Mouse (Mus musculus): ENCODE measurements around the gene Ubn2.
A peak's percentile ranks its signal among the peaks of the same experiment; 100 is the strongest.
"Not testable (repeated sequence)": the region's sequence is repeated elsewhere in the genome, so short reads cannot be mapped to it uniquely, and the experiment has no call there.

Ubn2 gene

DNA sequence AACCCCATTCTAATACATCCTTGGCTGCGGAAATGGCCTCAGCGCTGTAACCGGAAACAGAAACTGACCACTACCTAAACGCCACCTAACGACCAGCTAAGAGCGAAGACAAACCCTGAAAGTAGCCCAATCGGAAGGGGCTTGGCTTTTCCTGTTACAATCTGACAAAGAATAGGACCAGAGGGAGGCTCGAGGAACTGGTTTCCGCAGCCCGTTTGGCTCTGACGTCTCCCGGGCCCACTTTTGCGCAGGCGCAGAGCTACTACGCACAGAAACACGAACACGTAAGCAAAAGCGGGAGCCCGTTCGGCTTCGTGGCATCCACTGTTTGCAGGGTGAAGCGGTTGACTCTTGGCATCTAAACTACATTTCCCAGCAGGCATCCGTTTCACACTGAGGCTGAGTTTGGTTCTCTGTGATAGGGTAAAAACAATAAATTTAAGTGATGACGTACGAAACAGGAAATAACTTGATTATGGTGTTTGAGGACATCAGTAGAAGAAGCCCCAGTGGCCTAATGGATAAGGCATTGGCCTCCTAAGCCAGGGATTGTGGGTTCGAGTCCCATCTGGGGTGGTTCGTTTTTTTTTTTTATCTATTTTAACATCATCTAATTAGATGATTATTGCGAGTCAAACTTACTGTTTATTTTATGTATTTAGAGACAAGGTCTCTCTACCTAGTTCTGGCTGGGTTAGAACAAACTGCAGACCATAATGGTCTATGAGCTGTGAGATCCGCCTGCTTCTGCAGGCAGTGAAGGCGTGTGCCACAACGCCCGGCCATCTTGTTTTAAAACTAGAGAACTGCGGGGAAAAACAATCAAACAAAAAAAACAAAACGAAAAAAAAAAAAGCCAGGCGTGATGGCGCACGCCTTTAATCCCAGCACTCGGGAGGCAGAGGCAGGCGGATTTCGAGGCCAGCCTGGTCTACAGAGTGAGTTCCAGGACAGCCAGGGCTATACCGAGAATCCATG is 100.0 kb downstream of the Ubn2 start, which contains the start of gene Fmc1:
Gene Fmc1, plus strand, starts transcription at position 75 of the 978 bp plus-strand sequence.
- DNase-seq (ENCODE audit: low spot score in 2 of 2): peak; percentile 99

DNA sequence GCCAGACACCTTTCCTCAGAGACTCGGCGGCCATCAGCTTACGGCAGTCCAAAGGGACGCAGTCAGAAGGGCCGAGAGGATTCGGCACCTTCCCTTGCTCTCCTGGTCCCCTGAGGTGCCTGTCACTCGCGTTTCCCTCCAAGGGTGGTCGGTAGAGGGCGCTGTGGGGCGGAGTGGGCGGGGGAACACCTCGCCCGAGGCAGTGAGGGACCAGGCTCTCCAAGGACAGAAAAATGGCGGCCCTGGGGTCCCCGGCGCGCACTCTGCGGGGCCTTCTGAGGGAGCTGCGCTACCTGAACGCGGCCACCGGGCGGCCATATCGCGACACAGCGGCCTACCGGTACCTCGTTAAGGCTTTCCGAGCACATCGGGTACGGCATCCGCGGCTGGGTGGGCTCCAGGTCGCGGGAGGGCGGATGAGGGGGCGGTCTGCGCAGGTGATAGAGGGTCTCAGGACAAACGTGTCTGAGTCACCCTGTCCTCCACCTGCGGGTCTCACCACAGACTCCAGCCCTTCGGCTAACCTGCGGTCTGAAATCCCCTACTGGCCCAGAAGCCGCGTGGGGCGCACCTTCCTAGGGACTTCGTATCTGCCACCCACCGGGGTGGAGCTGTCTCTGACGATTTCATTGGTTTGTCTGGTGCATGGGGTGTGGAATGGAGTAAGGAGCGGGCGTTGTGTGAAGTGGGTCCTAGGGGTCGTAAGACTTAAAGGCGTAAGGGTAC is 101.1 kb downstream of the Ubn2 start:
- DNase-seq (ENCODE audit: low spot score in 2 of 2): peak; percentile 85 to 86

- peak in 1 of 2 experiments; percentile 18 for DNase-seq (ENCODE audit: low spot score in 2 of 2)
Measured at GRCm38 (mm10) chr6:38535366-38535690, 101.6 kb downstream of the Ubn2 start.

DNA sequence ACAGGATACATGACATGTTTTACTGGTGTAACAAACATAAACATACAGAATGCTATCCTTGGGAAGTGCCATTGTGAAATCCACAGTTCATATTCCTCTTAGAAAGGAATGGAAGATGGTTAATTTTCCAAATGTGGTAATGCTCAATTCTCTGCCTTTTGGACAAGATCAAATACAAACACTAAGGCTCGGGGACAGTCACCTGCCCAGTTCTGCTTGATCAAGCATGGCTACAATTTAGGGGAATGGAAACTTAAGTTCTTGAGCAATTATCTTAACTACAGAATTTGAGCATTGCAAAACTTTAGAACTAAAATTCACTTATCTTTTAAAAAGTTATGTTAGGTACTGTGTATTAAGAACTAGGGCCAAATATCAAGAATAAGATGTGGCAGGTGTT is 102.0 kb downstream of the Ubn2 start:
- DNase-seq (ENCODE audit: low spot score in 2 of 2): no peak

- DNase-seq (ENCODE audit: low spot score in 2 of 2): not testable (repeated sequence)
Measured at GRCm38 (mm10) chr6:38544141-38544540, 110.4 kb downstream of the Ubn2 start.

GRCm38 (mm10) chr6:38547005-38547404 is 113.3 kb downstream of the Ubn2 start:
- not testable (repeated sequence) for DNase-seq (ENCODE audit: low spot score in 2 of 2)

- no peak for DNase-seq (ENCODE audit: low spot score in 2 of 2)
Measured at GRCm38 (mm10) chr6:38547707-38548106, 114.0 kb downstream of the Ubn2 start.

- DNase-seq (ENCODE audit: low spot score in 2 of 2): not testable (repeated sequence)
Measured at GRCm38 (mm10) chr6:38548595-38548994, 114.8 kb downstream of the Ubn2 start.

DNA sequence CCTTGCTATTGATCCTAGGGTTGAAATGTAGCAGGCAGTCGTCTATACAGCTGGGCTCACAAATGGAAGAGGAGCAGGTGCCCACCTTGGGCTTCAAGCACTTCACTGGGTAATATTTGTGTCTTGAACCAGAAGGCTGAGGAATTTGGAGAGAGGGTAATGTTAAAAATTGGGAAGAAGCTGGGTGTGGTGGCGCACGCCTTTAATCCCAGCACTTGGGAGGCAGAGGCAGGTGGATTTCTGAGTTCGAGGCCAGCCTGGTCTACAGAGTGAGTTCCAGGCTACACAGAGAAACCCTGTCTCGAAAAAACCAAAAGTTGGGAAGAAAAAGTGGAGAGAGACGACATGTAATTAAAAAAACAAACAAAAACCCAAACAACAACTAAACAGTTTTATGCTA is 116.1 kb downstream of the Ubn2 start:
- not testable (repeated sequence) for DNase-seq (ENCODE audit: low spot score in 2 of 2)

DNA sequence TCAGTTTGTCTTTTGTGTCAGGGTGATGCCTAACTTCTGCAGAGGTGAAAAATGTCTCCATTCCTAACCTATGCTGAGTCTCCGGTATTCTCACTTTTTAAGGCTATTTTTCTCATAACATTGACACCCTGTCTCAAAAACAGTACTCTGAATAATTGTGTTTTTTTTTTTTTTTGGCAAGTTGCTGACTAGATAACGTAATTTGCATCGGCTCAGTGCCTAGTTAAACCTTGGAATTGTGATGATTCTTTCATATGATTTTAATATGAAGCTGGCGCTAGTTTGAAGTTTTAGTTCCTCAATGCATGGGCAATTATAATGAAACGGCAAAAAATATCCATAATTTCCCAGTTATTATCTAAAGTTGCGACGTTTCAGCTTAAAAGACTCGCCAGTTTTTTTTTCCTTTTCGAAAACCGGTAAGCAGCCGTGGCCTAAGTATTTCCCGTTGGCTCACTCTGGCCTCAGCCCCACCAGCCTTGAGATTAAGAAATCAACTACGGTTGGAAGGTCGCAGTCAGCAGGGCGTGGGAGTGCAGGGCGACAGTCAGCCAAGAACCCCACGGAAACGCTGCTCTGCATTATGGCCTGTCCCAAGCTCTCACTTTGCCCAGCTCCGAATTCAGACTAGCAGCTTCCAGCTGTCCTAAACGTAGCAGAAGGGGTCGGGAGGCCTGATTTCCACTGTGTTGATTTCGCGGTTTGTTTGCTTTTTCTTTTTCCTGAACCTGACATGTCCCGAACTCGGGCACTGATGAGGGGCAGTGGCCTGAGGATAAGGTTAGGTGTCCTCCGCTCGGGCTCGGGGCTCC is 116.7 kb downstream of the Ubn2 start:
- DNase-seq (ENCODE audit: low spot score in 2 of 2): peak in 1 of 2 experiments; percentile 41

DNA sequence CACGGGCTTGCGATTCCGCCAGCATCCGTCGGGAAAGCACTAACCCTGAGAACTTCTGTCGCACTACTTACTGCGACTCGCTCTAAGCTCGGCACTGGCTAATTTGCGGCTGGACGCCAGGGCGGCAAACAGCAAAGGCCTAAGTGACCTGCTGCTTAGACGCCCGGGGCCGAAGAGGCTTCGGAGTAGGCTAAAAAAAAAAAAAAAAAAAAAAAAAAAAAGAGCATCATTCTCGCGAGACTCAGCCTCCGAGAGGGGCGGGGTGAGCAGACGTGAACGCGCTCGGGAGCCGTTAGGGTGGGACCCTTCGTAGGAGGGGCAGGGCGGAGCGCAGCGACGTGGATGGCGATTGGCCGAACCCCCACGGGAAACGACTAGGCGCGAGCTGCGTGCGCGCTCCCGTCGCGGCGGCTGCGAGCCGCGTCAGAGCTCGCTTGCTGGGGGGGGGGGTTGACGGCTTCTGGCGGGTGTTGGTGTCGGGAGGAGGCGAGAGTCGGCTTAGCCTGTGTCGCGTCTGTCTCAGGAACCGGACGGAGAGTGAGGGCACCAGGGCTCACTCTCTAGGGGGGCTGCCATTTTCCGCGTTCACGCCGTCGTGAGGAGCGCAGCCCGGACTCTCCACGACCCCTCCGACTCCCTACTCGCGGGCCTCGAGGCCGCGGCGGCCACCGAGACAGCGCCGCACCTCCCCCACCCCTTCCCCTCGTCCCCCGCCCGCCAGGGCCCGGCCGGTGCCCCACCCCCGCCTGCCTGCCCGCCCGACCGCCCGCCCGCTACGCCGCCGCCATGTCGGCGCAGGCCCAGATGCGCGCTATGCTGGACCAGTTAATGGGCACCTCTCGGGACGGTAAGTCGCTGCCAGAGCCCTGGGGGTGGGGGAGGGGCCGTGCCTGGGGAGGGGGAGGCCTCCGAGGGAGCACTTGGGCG is 117.6 kb downstream of the Ubn2 start, which contains the start of gene Luc7l2:
Gene Luc7l2, plus strand, starts transcription at position 273 of the 927 bp plus-strand sequence.
- DNase-seq (ENCODE audit: low spot score in 2 of 2): peak; percentile 93 to 95

DNA sequence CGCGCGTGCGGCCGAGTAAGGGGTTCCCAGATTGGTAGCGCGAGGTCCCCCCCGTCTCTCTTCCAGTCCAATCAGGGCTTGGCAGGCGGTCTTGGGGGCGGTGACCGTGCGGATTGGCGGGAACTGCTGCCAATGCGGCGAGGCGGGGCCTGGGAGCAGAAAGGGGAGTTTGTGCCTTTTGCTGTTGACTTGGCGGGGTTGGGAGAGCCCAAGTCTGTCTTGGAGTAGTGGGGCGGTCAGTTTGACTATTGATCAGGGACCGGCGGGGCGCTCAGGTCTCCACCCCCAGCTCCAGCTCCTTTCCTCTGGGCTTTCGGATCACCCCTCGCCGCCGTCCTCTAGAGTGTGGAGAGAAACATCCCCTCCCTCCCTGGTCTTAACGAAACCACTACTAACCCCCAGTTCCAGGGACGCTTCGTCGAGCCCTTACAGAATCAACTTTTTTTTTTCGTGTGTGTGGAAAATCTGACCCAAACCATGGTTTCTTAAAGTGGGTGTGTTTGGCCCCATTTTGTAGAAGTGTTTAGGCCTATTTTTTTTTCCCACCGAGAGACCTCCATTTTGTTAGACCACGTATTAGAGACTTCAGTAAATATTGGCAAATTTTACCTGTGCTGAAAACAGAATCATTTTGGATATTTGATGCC is 118.4 kb downstream of the Ubn2 start:
- peak; percentile 95 for DNase-seq (ENCODE audit: low spot score in 2 of 2)

GRCm38 (mm10) chr6:38552636-38553000 is 118.9 kb downstream of the Ubn2 start:
- DNase-seq (ENCODE audit: low spot score in 2 of 2): no peak
